Mouse (Mus musculus) MEL (cell line): ENCODE results near the gene Rufy3. TPM values are rescaled to one million over a fixed set of nuclear protein-coding genes. Genes with fewer than 3 reads are reported as not detected.
A peak's percentile ranks its signal among the peaks of the same experiment; 100 is the strongest.

Experiments used
- DNase-seq: peaks from one replicate; pipeline ENCODE4 v3.0.0; 2011; ENCODE audit warnings: low read depth, low spot score
- H3K27ac ChIP-seq: 2 replicates; pipeline ENCODE4 v1.5.1; 2012; ENCODE audit warnings: low read depth, mild to moderate bottlenecking, control low read depth, low read length, moderate library complexity; ENCODE audit not compliant: control insufficient read depth
- H3K27me3 ChIP-seq, 2 experiments: fragments of 150-350 bp in 1 of 2; sonication (generic) in 1 of 2; 2 replicates each; pipeline ENCODE4 v1.6.1; 2012; ENCODE audit warnings: low read length in 2 of 2, mild to moderate bottlenecking in 2 of 2, improper control_type of control experiment in 1 of 2, moderate library complexity in 1 of 2; ENCODE audit not compliant: insufficient read depth in 2 of 2, control insufficient read depth in 1 of 2
- H3K36me3 ChIP-seq, 2 experiments: 2 replicates each; pipeline ENCODE4 v1.6.1; 2012 to 2014; ENCODE audit warnings: low read length in 2 of 2, improper control_type of control experiment in 1 of 2, inconsistent platforms in 1 of 2, mild to moderate bottlenecking in 1 of 2; ENCODE audit not compliant: insufficient read depth in 2 of 2, control insufficient read depth in 1 of 2
- H3K4me1 ChIP-seq, 2 experiments: fragments of 150-350 bp in 1 of 2; sonication (generic) in 1 of 2; 2 replicates each; pipeline ENCODE4 v1.6.1; 2012; ENCODE audit warnings: low read length in 2 of 2, improper control_type of control experiment in 1 of 2, mild to moderate bottlenecking in 1 of 2; ENCODE audit not compliant: insufficient read depth in 2 of 2, control insufficient read depth in 1 of 2
- H3K4me3 ChIP-seq, 2 experiments: fragments of 150-350 bp in 1 of 2; sonication (generic) in 1 of 2; 2 replicates each; pipeline ENCODE4 v1.5.1; 2012; ENCODE audit warnings: low read depth in 2 of 2, low read length in 2 of 2, mild to moderate bottlenecking in 2 of 2, moderate library complexity in 2 of 2, control low read depth in 1 of 2, improper control_type of control experiment in 1 of 2; ENCODE audit not compliant: control insufficient read depth in 1 of 2, insufficient read depth in 1 of 2
- H3K79me2 ChIP-seq: 2 replicates; pipeline ENCODE4 v1.6.1; 2012; ENCODE audit warnings: mild to moderate bottlenecking, low read length, moderate library complexity; ENCODE audit not compliant: control insufficient read depth, poor library complexity, insufficient read depth
- H3K9ac ChIP-seq: 2 replicates; pipeline ENCODE4 v1.6.1; 2012; ENCODE audit warnings: low read depth, mild to moderate bottlenecking, control low read depth, low read length, moderate library complexity; ENCODE audit not compliant: control insufficient read depth, poor library complexity, severe bottlenecking
- H3K9me3 ChIP-seq: fragments of 150-350 bp; sonication (generic); replicated peaks from 2 replicates; pipeline ENCODE4 v1.6.1; 2012; ENCODE audit warnings: mild to moderate bottlenecking, low read length, improper control_type of control experiment, moderate library complexity; ENCODE audit not compliant: insufficient read depth
- EP300 ChIP-seq, 2 experiments: IDR thresholded peaks; 2 replicates each; pipeline ENCODE4 v1.6.1; 2011; ENCODE audit warnings: improper control_type of control experiment in 2 of 2, low read length in 2 of 2, low read depth in 1 of 2, mild to moderate bottlenecking in 1 of 2
- ETS1 ChIP-seq: IDR thresholded peaks from 2 replicates; pipeline ENCODE4 v1.6.1; 2012; ENCODE audit warnings: low read depth, mild to moderate bottlenecking, inconsistent platforms, low read length, improper control_type of control experiment, moderate library complexity
- GATA1 ChIP-seq: IDR thresholded peaks from 2 replicates; pipeline ENCODE4 v1.6.1; 2011; ENCODE audit warnings: low read depth, low read length, improper control_type of control experiment
- KAT2A ChIP-seq: conservative IDR thresholded peaks from 2 replicates; pipeline ENCODE4 v1.6.1; 2012; ENCODE audit warnings: low read depth, low read length, improper control_type of control experiment, inconsistent platforms
- MAX ChIP-seq: IDR thresholded peaks from 2 replicates; pipeline ENCODE4 v1.6.1; 2011; ENCODE audit warnings: low read length, improper control_type of control experiment
- MXI1 ChIP-seq: IDR thresholded peaks from 2 replicates; pipeline ENCODE4 v1.6.1; 2011; ENCODE audit warnings: mild to moderate bottlenecking, low read depth, low read length, improper control_type of control experiment
- MYB ChIP-seq: IDR thresholded peaks from 2 replicates; pipeline ENCODE4 v1.6.1; 2011; ENCODE audit warnings: mild to moderate bottlenecking, low read depth, low read length, improper control_type of control experiment
- MYC ChIP-seq: IDR thresholded peaks from 2 replicates; pipeline ENCODE4 v1.6.1; 2011; ENCODE audit warnings: low read depth, mild to moderate bottlenecking, low read length, improper control_type of control experiment, moderate library complexity
- POLR2A ChIP-seq, 2 experiments: IDR thresholded peaks; 2 replicates each; pipeline ENCODE4 v1.6.1; 2011 to 2012; ENCODE audit warnings: low read length in 2 of 2, mild to moderate bottlenecking in 2 of 2, control low read depth in 1 of 2, improper control_type of control experiment in 1 of 2, low read depth in 1 of 2, moderate library complexity in 1 of 2; ENCODE audit not compliant: control insufficient read depth in 1 of 2, insufficient read depth in 1 of 2, poor library complexity in 1 of 2
- POLR2AphosphoS5 ChIP-seq: IDR thresholded peaks from 2 replicates; pipeline ENCODE4 v1.6.1; 2012; ENCODE audit warnings: low read depth, borderline replicate concordance, mild to moderate bottlenecking, inconsistent platforms, low read length, moderate library complexity, mixed read lengths
- SIN3A ChIP-seq: IDR thresholded peaks from 2 replicates; pipeline ENCODE4 v1.6.1; 2012; ENCODE audit warnings: low read length, improper control_type of control experiment, inconsistent platforms
- TAL1 ChIP-seq: IDR thresholded peaks from 2 replicates; pipeline ENCODE4 v1.6.1; 2012; ENCODE audit warnings: mild to moderate bottlenecking, inconsistent platforms, low read length, moderate library complexity, mixed read lengths
- TBP ChIP-seq: IDR thresholded peaks from 2 replicates; pipeline ENCODE4 v1.8.0; 2011; ENCODE audit warnings: low read depth, low read length, improper control_type of control experiment
- TCF12 ChIP-seq: IDR thresholded peaks from 2 replicates; pipeline ENCODE4 v1.6.1; 2014; ENCODE audit warnings: low read depth, mild to moderate bottlenecking, inconsistent platforms, low read length, improper control_type of control experiment, moderate library complexity
- ZC3H11A ChIP-seq: IDR thresholded peaks from 2 replicates; pipeline ENCODE4 v1.6.1; 2012; ENCODE audit warnings: low read depth, mild to moderate bottlenecking, inconsistent platforms, low read length, improper control_type of control experiment
- polyA plus RNA-seq, 2 experiments: library from polyadenylated mRNA; stranded (reverse) in 1 of 2; unstranded in 1 of 2; fragments of >175 nt in 1 of 2; fragments of >200 nt in 1 of 2; gene quantifications; 2 replicates each; pipeline versions ENCODE4 v1.2.1 to v1.2.4; 2012; ENCODE audit warnings: low replicate concordance in 2 of 2, low read depth in 1 of 2; ENCODE audit not compliant: insufficient read length in 2 of 2, insufficient read depth in 1 of 2, missing spikeins in 1 of 2
- total RNA-seq: library from RNA; depleted of rRNA; stranded (reverse); fragments of 300-350 nt; gene quantifications from 2 replicates; pipeline ENCODE4 v1.2.3, GENCODE M21; 2012

Gene Rufy3
- total and polyA plus RNA-seq, 3 experiments: 3.2 to 5.7 TPM; not detected in 1

DNA sequence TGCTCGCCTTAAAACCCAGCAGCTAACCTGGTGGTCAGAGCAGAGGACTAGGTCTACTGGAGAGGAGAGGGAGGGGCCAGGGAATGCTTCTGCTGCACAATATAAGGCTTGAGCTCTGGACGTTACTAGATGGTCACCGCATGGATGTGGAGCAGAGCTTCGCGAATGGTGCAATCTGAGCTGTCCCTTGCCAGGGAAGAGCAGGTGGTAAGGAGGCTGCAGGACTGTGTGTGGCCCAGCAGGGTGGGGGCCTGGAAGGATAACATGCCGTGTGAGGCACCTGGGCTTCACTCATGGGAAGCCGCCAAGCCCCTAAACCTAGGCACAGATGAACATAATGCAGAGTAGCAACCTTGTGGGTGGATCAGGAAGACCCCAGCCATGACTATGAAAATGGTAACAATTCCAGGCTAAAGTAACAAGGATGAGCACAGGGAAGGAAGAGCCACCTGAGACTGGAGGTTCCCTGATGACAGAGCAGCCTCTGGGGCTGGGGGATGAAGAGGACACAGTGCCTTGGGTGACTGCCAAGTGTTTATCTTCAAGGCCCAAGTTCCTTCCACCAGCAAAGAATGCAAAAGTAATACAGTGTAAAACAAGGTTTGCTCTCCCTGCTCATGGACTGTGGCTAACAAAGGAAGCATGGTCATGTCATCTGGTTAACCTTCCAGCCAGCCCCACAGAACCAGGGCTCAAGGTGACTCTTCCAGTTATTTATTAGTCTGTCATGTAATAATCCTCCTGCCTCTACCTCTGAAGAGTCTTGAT is 21.8 kb downstream of the Rufy3 start:
- H3K27ac ChIP-seq: no peak overlapping the region
- H3K27me3 ChIP-seq: no peaks in the 10 kb centered on the region
- peaks cover 0 to 13% of the 10 kb centered on the region in 2 experiments; a peak in 2 of 4 replicates for H3K36me3 ChIP-seq
- no peaks in the 10 kb centered on the region for H3K9me3 ChIP-seq
- no peak overlapping the region for H3K9ac ChIP-seq
- no peaks in the 10 kb centered on the region for H3K79me2 ChIP-seq
- peaks cover 4 to 18% of the 10 kb centered on the region in 2 experiments for H3K4me1 ChIP-seq
- peak; percentile 90 for DNase-seq
- H3K4me3 ChIP-seq: no peak overlapping the region
- TF ChIP-seq ZC3H11A (no peak), ETS1 (peak; percentile 37; the same call in 1 of the 2 replicates), SIN3A (peak; percentile 40; the same call in 1 of the 2 replicates), MYC (no peak), MYB (no peak), POLR2AphosphoS5 (no peak), TBP (peak; percentile 62), MAX (0 out of 2 replicates have a peak, but pooled peaks have one; percentile 35), TCF12 (0 out of 2 replicates have a peak, but pooled peaks have one; percentile 8), MXI1 (0 out of 2 replicates have a peak, but pooled peaks have one; percentile 49), TAL1 (0 out of 2 replicates have a peak, but pooled peaks have one; percentile 12), EP300 (IDR thresholded peaks at IDR 0.05; ENCODE audit: low read depth in 1 of 2, low read length in 2 of 2) (peak in 1 of 2 experiments; percentile 68; a peak in 3 of 4 replicates), POLR2A (IDR thresholded peaks at IDR 0.05; ENCODE audit: control insufficient read depth in 1 of 2, insufficient read depth in 1 of 2, low read depth in 1 of 2, low read length in 2 of 2, poor library complexity in 1 of 2) (no peak), GATA1 (peak; percentile 61)

DNA sequence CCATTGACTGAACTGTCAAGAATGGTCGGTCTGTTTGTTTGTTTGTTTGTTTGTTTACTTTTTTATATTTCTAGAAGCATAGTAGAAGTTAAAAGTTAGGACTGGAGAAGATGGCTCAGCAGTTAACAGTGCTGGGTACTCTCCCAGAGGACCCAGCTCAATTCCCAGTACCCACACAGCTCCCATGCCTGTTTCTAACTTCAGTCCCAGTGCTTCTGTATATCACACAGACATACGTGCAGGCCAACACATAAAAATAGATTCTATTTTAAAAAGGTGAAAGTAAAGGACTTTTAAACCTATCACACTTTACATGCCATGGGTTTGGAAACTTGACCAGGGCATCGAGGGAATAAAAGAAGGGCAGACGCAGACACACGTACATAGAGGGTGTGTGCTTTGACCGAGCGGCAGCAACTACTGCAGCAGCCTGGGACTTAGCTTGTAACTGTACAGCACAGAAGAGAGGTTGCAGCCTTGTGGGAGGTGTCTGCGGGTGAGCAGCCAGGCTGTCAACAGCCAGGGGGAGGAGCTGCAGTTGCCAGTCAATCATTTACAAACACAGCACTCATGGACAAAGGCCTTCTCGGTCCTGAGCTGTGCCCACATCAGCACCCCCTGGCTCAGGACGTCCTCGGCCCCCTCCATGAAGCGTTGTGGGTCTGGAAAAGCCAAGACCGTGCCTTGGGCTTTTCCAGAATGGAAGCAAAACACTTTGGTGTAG is 22.5 kb downstream of the Rufy3 start:
- no peaks in the 10 kb centered on the region for H3K27me3 ChIP-seq
- H3K27ac ChIP-seq: no peak overlapping the region
- H3K9ac ChIP-seq: no peak overlapping the region
- H3K79me2 ChIP-seq: no peaks in the 10 kb centered on the region
- DNase-seq: peak; percentile 16
- no peak overlapping the region for H3K4me3 ChIP-seq
- no peaks in the 10 kb centered on the region for H3K9me3 ChIP-seq
- H3K36me3 ChIP-seq: peaks cover 0 to 13% of the 10 kb centered on the region in 2 experiments; a peak in 2 of 4 replicates
- H3K4me1 ChIP-seq: peaks cover 4 to 18% of the 10 kb centered on the region in 2 experiments
- TF ChIP-seq MAX (0 out of 2 replicates have a peak, but pooled peaks have one; percentile 5), KAT2A (no peak)
